Mouse (Mus musculus): ENCODE measurements at regions not wholly inside any gene's neighbourhood (a gene's known extent, or its start where the extent isn't known, plus 50 kb on each side); places are given as distances from the start of the nearest gene placed in this dataset.

DNA sequence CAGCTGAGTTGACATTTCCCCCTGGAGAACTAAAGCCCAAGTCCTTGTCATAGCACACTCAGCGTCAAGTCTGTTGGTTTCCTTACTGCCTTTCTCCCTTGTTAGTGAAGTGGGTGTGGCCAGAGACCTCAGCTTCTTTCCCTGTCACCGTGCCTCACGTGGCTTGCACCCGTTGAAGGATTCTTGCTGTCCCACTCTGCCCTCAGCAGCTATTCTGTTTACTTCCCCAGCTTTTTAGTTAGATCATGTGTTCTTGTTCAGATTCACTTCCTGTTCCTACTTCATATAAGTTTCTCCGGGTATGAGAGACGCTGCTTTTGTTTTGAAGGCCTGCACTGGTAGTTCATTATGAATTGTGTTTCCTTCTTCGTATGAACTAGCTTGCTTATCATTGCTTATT is 278.5 kb upstream of the Zfp703 start:
- TF ChIP-seq CTCF (IDR thresholded peaks at IDR 0.05; ENCODE audit: low read depth) (no peak), EP300 (optimal IDR thresholded peaks at IDR 0.05) (no peak)
